Mouse (Mus musculus): ENCODE measurements around the gene Mfsd12.

Mfsd12 gene

DNA sequence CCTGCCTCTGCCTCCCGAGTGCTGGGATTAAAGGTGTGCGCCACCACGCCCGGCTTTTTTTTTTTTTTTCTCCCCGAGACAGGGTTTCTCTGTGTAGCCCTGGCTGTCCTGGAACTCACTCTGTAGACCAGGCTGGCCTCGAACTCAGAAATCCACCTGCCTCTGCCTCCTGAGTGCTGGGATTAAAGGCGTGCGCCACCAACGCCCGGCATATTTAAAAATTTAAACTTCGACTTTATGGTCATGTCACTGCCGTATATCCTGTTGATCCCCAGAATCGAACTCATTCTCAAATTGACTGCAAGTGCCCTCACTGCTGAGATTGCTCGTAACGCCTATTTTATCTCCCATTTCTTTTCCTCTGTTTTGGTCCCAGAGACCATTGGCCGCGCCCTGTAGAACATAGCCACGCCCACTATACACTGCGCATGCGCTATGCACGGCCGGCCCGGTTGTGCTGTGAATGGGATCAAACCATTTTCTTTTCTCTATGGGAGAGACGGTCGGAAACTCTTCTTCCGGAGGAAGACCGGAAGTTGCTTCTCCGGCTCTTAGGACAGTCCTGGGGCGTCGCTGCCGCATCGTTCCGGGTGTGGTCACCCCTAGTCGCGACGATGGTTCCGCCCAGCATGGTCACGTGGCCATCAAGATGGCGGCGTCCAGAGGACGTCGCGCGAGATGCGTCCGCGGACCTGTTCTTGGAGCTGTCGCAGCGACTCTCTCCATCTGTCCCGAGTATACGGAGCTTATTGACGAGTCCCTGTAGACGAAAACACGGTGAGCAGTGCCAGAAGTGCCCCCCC, 26.7 kb downstream of the Mfsd12 start, which contains the start of the genes Dohh and Gm48551:
Gene Dohh (plus strand): TSS at position 627 of the 803 bp plus-strand sequence.
Gene Gm48551 (plus strand): TSS at position 665 of the 803 bp plus-strand sequence.
- peak; percentile 97 for DNase-seq (ENCODE audit: low read depth, low spot score)

DNA sequence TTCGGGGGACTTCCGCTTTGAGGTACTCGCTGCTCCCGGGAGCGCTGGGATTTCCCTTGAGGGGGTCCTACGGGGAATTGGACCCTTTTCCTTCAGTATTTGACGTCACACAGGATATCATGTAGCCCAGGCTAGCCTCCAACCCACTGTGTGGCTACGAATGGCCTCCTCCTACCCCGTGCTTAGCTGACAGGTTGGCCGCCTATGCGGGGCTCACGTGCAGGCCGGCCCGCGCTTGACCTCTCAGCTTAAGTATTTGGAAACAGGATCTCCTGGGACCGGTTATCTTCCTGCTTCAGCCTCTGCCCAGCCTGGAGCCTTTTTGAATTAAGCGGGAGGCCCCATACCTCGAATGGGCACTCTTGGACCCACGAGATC, 27.3 kb downstream of the Mfsd12 start:
- no peak for DNase-seq (ENCODE audit: low read depth, low spot score)

DNA sequence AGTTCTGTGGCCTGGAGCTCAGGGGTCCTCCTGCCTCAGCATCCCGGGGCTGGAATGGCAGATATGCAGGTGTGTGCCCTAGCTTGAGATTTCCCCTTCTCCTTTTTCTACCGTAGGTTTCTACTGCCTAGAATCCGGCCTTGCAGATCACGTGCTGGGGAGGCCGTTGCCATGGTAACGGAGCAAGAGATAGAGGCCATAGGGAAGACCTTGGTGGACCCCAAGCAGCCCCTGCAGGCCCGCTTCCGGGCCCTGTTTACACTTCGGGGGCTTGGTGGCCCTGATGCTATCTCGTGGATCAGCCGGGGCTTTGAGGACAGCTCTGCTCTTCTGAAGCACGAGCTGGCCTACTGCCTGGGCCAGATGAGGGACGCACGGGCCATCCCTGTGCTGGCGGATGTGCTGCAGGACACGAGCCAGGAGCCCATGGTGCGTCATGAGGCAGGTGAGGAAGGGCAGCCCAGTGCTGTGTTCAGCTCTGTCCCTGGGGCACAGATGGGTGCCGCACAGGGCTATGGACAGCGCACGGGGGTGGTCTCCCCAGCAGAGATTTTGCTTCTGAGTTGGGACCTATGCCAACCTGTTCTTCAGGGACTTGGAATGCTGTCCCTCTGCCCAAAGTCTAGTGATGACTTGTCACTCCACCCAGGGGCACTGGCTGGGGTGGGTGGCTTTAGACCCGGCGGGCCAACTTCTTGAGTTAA, 28.5 kb downstream of the Mfsd12 start:
- no peak for DNase-seq (ENCODE audit: low read depth, low spot score)

- DNase-seq (ENCODE audit: low read depth, low spot score), result no peak
Observed at GRCm38 (mm10) chr10:81387716-81388115, 30.4 kb downstream of the Mfsd12 start.

GRCm38 (mm10) chr10:81388505-81389055, 31.3 kb downstream of the Mfsd12 start, which contains the start of gene Gm48552:
TSS of gene Gm48552 (plus strand) at chr10:81389005.
- no peak for DNase-seq (ENCODE audit: low read depth, low spot score)

DNA sequence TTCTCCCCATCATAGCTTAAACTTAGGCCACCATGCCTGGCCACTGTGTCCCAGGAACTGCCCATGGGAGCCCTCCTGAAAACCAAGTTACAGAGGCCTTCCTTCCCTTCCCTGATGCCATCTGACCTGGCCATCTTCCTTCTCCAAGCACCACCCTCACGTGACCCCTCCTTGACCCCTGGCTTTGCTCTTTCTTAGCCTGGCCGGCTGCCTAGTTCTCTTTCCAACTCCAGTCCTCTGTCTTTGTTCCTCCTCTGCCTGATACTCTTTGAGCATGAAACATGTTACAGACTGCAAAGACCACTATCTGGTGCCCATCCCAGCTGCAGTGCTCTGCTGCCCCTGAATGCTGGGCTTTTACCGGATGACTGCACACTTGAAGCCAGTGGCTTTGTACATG, 32.1 kb downstream of the Mfsd12 start:
- no peak for DNase-seq (ENCODE audit: low read depth, low spot score)

- no peak for DNase-seq (ENCODE audit: low read depth, low spot score)
Observed at GRCm38 (mm10) chr10:81389801-81390677, 32.7 kb downstream of the Mfsd12 start.

DNA sequence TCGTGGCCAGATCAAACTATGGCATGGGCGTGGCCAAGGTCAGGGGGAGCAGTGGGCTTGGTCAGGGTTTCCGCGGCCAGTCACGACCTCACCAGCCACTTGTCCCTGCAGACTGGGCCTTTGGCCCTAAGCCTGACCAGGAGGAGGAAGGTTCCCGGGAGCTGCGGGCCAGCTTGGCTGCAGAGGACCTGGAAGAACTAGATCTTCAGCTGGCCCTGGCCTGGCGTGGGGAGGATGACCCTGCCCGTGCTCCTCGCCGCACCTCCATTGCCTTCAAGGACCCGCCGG, 33.3 kb downstream of the Mfsd12 start:
- DNase-seq (ENCODE audit: low read depth, low spot score), result no peak

DNA sequence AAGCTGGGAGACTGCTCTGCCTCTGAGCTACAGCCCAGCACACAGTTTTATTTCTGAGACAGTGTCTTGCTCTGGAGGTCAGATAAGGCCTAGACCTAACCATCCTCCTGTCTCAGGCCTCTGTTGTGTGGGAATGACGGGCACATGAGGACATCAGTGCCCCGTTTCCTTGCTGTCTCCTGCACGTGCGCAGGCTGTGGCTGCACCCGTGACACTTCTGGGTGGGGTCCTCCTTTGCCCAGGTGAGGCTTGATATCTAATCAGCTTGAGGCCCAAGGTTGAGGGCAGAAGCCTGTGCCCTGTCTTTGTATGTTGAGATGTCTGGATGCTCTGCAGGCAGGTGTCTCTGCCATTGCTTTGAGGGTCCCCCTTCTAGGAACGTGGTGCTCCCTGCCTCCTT, 35.0 kb downstream of the Mfsd12 start:
- no peak for DNase-seq (ENCODE audit: low read depth, low spot score)

- no peak for DNase-seq (ENCODE audit: low read depth, low spot score)
Observed at GRCm38 (mm10) chr10:81392781-81393185, 35.5 kb downstream of the Mfsd12 start, which contains the start of gene Smim24. TSS of gene Smim24 (plus strand) at chr10:81393051.

GRCm38 (mm10) chr10:81393456-81394063, 36.3 kb downstream of the Mfsd12 start:
- no peak for DNase-seq (ENCODE audit: low read depth, low spot score)

DNA sequence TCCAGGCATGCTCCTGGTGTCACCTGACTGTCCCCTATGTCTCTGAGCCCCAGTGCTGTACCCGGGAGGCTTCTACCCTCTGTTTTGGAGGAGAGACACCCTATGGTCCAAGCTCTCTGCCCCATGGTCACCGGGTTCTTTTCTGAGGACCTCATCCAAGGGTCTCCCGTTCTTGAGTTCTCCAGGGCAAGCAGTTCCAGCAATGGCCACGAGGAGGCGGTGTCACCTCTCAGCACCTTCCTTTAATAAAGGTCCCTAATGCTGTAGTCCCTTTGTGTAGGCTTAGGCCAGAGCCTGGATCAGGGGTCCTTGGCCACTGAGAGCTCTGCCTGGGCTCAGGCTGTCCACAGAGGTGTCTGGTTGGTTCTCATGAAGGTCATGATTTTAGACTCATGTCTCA, 37.8 kb downstream of the Mfsd12 start:
- DNase-seq (ENCODE audit: low read depth, low spot score), result no peak

DNA sequence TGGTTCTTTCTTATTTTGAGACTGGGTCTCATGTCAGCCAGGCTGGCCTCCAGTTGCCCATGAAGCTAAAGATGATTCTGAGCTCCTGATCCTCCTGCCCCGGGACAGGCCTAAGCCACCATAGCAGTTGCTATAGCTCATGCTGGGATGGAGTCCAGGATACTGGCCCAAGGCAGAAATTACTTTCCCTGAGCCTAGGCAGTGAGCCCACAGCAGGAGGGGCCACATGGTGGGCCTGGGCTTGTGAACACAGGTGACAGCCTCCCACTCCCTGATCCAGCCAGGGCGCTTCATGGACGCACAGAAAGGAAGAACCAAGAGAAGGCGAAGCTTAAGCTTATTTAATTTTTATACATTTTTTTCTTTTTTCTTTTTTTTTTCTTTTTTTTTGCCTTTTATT, 38.6 kb downstream of the Mfsd12 start:
- DNase-seq (ENCODE audit: low read depth, low spot score), result no peak

- DNase-seq (ENCODE audit: low read depth, low spot score), result no peak
Observed at GRCm38 (mm10) chr10:81396749-81397148, 39.5 kb downstream of the Mfsd12 start.

GRCm38 (mm10) chr10:81399296-81399695, 42.0 kb downstream of the Mfsd12 start:
- DNase-seq (ENCODE audit: low read depth, low spot score), result no peak

GRCm38 (mm10) chr10:81399798-81400308, 42.6 kb downstream of the Mfsd12 start:
- no peak for DNase-seq (ENCODE audit: low read depth, low spot score)

GRCm38 (mm10) chr10:81400371-81401204, 43.3 kb downstream of the Mfsd12 start:
- DNase-seq (ENCODE audit: low read depth, low spot score), result no peak

DNA sequence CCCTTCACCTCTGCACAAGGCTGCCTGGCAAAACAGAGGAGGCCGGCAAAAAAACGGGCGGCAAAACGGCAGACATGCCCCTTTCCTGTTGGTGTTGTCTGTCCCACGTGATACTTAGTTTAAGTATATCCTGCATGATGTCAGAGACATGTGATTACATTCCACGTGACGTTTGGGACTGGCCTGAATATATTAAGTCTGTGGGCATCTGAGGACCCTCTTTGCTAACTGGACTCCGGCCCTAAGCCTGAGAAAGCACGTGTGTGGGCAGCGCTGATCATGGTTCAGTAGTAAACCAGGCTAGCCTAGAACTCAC, 43.9 kb downstream of the Mfsd12 start:
- no peak for DNase-seq (ENCODE audit: low read depth, low spot score)

DNA sequence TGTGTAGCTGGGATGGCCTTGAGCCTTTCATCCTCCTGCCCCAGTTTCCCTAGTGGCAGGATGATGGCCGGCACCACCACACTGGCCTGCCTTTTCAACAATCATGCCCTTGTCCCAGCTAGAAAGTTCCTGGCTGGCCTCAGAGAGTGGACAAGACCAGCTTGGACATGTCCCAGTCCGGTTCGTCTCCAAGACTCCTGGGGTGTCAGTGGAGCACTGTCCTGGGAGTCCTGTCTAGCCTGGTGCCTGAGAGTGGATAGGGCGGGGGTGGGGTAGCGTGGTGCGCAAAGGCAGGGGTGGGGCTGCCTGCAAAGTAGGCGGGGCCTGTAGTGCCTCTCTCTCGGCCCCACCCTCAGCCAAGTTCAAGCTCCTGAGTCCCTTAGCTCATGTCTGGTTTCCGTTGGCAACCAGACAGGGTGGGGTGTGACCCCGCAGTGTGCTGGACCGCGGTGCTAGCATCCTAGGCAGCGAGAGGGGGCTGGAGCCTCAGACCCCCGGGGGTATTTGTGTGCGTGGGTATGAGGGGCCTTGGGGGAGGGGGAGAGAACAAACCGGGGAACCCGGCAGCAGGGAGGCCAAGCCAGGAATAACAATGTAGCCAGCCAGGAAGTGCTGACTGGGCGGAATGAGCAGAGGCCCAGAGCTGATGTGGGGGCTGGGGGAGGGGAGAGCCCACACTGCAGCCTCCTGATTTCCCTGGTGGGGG, 44.4 kb downstream of the Mfsd12 start:
- DNase-seq (ENCODE audit: low read depth, low spot score), result no peak
